Mouse (Mus musculus): ENCODE measurements around the gene Zfp872. TPM values are rescaled to one million over a fixed set of nuclear protein-coding genes. Genes with fewer than 3 reads are reported as not detected.

The Zfp872 gene
- total and polyA plus RNA-seq, 3 experiments, result not detected

DNA sequence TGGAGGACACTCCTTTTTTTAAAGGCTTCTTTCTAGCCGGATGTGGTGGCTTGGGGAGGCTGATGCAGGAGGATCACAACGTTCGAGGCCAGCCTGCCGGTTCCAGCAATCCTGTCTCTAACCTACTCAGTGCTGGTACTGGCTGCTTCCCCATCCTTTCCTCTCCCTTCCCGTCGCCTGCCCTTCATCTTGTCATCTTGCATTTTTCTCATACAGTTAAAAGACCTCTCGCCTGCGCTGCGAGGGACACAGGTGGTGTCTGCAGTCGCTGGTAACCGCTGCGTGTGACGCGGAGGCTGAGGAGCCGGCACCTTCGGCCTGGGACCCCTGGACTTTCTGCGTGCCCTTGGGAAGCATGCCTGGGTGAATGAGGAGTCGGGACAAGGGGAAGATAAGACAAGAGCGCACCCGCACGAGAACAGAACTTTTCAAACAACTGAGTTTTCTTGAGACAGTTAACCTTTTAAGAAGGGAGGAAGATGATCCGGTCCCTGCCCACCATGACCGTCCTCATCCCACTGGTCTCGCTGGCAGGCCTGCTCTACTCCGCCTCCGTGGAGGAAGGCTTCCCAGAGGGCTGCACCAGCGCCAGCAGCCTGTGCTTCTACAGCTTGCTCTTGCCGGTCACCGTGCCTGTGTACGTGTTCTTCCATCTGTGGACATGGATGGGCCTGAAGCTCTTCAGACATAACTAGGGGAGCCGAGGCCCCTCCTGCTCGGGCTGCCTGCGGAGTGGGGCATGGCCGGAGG, 30.2 kb upstream of the Zfp872 start:
- H3K9me3 ChIP-seq (replicated peaks; ENCODE audit: insufficient read depth, low read length), result no peaks in the 10 kb centered on the region
- TF ChIP-seq POLR2A (IDR thresholded peaks at IDR 0.05; ENCODE audit: control insufficient read depth in 1 of 2, insufficient read depth in 1 of 2, low read depth in 1 of 2, low read length in 2 of 2, poor library complexity in 1 of 2), result 0 out of 4 replicates have a peak, but pooled peaks of 1 of the 2 experiments have one; percentile 16
- TF ChIP-seq EP300 (IDR thresholded peaks at IDR 0.05; ENCODE audit: low read depth in 1 of 2, low read length in 2 of 2), result no peak
- TF ChIP-seq TCF12 (IDR thresholded peaks at IDR 0.05; ENCODE audit: low read depth, low read length), result no peak
- no peak for DNase-seq (ENCODE audit: low read depth, low spot score)

DNA sequence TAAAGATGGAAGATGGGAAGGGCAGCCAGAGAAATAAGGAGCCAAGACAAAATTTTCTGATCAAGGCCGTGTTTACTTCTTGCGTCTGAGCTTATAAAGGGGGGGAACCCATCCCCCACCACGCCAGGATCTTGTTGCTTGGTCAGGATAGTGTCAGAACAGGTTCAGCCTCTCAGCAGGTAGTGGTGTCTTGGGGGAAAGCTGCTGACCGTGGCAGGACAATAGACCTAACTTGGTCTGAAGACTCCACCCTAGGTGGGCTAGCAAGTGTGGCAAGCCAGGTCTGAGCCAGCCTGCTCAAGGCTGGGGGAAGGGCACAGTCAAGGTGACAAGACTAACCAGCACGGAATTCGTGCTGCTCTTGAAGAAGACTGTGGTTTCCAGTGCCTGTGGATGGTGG, 26.6 kb upstream of the Zfp872 start:
- no peak overlapping the region for H3K9ac ChIP-seq (ENCODE audit: control insufficient read depth, low read depth, low read length, poor library complexity, severe bottlenecking)
- H3K9me3 ChIP-seq (replicated peaks; ENCODE audit: insufficient read depth, low read length), result no peaks in the 10 kb centered on the region
- no peak for DNase-seq (ENCODE audit: low read depth, low spot score)
- no peaks in the 10 kb centered on the region; a peak in 1 of 4 replicates for H3K36me3 ChIP-seq (ENCODE audit: control insufficient read depth in 1 of 2, insufficient read depth in 2 of 2, low read length in 2 of 2)
- TF ChIP-seq MAX (IDR thresholded peaks at IDR 0.05; ENCODE audit: low read length) (no peak), MYB (IDR thresholded peaks at IDR 0.05; ENCODE audit: low read depth, low read length) (0 out of 2 replicates have a peak, but pooled peaks have one; percentile 18), CHD2 (IDR thresholded peaks at IDR 0.05; ENCODE audit: low read length) (0 out of 2 replicates have a peak, but pooled peaks have one; percentile 28), CHD1 (IDR thresholded peaks at IDR 0.05; ENCODE audit: low read depth, low read length) (no peak), ZNF384 (IDR thresholded peaks at IDR 0.05; ENCODE audit: low read depth, low read length) (no peak)
- H3K27ac ChIP-seq (ENCODE audit: control insufficient read depth, low read depth, low read length), result no peak overlapping the region
- H3K27me3 ChIP-seq (ENCODE audit: control insufficient read depth in 1 of 2, insufficient read depth in 2 of 2, low read length in 2 of 2), result no peaks in the 10 kb centered on the region
- H3K4me3 ChIP-seq (ENCODE audit: control insufficient read depth in 1 of 2, insufficient read depth in 1 of 2, low read depth in 2 of 2, low read length in 2 of 2), result no peak overlapping the region
- H3K79me2 ChIP-seq (ENCODE audit: control insufficient read depth, insufficient read depth, low read length, poor library complexity), result peaks cover 8% of the 10 kb centered on the region
- H3K4me1 ChIP-seq (ENCODE audit: control insufficient read depth in 1 of 2, insufficient read depth in 2 of 2, low read length in 2 of 2), result peaks cover 3 to 8% of the 10 kb centered on the region in 2 experiments; a peak in 2 of 4 replicates

More for the DNA sequence above, 30.2 kb upstream of the Zfp872 start:
- Histone ChIP-seq H3K27me3 (ENCODE audit: control insufficient read depth in 1 of 2, insufficient read depth in 2 of 2, low read length in 2 of 2) (no peaks in the 10 kb centered on the region), H3K27ac (ENCODE audit: control insufficient read depth, low read depth, low read length) (no peak overlapping the region), H3K9ac (ENCODE audit: control insufficient read depth, low read depth, low read length, poor library complexity, severe bottlenecking) (peak overlapping the region; percentile 74), H3K36me3 (ENCODE audit: control insufficient read depth in 1 of 2, insufficient read depth in 2 of 2, low read length in 2 of 2) (peaks cover 0 to 2% of the 10 kb centered on the region in 2 experiments; a peak in 1 of 4 replicates), H3K79me2 (ENCODE audit: control insufficient read depth, insufficient read depth, low read length, poor library complexity) (peaks cover 8% of the 10 kb centered on the region), H3K4me1 (ENCODE audit: control insufficient read depth in 1 of 2, insufficient read depth in 2 of 2, low read length in 2 of 2) (peaks cover 3 to 14% of the 10 kb centered on the region in 2 experiments; a peak in 2 of 4 replicates), H3K4me3 (ENCODE audit: control insufficient read depth in 1 of 2, insufficient read depth in 1 of 2, low read depth in 2 of 2, low read length in 2 of 2) (peak overlapping the region; percentile 68 to 71)

DNA sequence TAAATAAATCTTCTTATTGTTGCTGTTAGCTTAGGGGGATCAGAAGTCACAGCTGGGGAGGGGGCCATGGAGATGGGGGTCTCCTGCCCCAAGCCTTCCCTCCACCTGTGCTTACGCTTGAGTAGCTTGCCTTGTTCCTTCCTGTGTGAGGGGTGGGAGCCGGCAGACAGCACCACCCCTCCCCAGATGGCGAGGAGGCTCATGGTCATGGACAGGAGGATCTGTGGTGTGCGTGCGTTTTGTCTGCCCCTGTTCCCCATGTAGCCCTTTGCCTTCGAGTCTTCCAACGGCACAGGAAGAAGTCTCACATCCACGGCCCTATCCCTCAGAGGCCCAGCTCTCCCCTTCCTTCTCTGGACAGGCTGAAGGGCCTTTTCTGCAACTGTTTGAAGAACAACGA, 25.6 kb upstream of the Zfp872 start:
- no peak overlapping the region for H3K9ac ChIP-seq (ENCODE audit: control insufficient read depth, low read depth, low read length, poor library complexity, severe bottlenecking)
- TF ChIP-seq NRF1 (IDR thresholded peaks at IDR 0.05; ENCODE audit: insufficient read depth, low read depth, low read length, poor library complexity, severe bottlenecking) (no peak), ZMIZ1 (IDR thresholded peaks at IDR 0.05; ENCODE audit: low read depth, low read length) (no peak)

More for the DNA sequence above, 25.6 kb upstream of the Zfp872 start:
- Histone ChIP-seq H3K79me2 (ENCODE audit: control insufficient read depth, insufficient read depth, low read length, poor library complexity) (peaks cover 2% of the 10 kb centered on the region; the same call in 1 of the 2 replicates), H3K4me1 (ENCODE audit: control insufficient read depth in 1 of 2, insufficient read depth in 2 of 2, low read length in 2 of 2) (peaks cover 1 to 7% of the 10 kb centered on the region in 2 experiments; a peak in 2 of 4 replicates), H3K4me3 (ENCODE audit: control insufficient read depth in 1 of 2, insufficient read depth in 1 of 2, low read depth in 2 of 2, low read length in 2 of 2) (no peak overlapping the region), H3K36me3 (ENCODE audit: control insufficient read depth in 1 of 2, insufficient read depth in 2 of 2, low read length in 2 of 2) (no peaks in the 10 kb centered on the region; a peak in 1 of 4 replicates), H3K27me3 (ENCODE audit: control insufficient read depth in 1 of 2, insufficient read depth in 2 of 2, low read length in 2 of 2) (no peaks in the 10 kb centered on the region), H3K27ac (ENCODE audit: control insufficient read depth, low read depth, low read length) (no peak overlapping the region), H3K9me3 (replicated peaks; ENCODE audit: insufficient read depth, low read length) (no peaks in the 10 kb centered on the region)
- DNase-seq (ENCODE audit: low read depth, low spot score), result no peak
